Mouse (Mus musculus) bone marrow, adult 2 months (tissue): ENCODE results near the gene Samd4.

Experiments
- CTCF ChIP-seq: fragments of 200-500 bp; IDR thresholded peaks from 2 replicates; pipeline ENCODE4 v1.5.1; 2011; ENCODE audit warnings: low read length, control low read depth; ENCODE audit not compliant: control insufficient read depth, insufficient read depth
- POLR2A ChIP-seq: fragments of 200-500 bp; IDR thresholded peaks from 2 replicates; pipeline ENCODE4 v1.6.1; 2011; ENCODE audit warnings: low read depth, mild to moderate bottlenecking, control low read depth, low read length, borderline replicate concordance; ENCODE audit not compliant: control insufficient read depth

- TF ChIP-seq POLR2A (no peak), CTCF (no peak)
Measured at GRCm38 (mm10) chr14:47053824-47054223, 171.2 kb downstream of the Samd4 start.
